Mouse (Mus musculus) spleen, adult 2 months (tissue): ENCODE results near the gene Adamts17.

Source experiments
- CTCF ChIP-seq: fragments of 200-500 bp; IDR thresholded peaks from 2 replicates; pipeline ENCODE4 v1.5.1; 2011; ENCODE audit warnings: mild to moderate bottlenecking, inconsistent platforms; ENCODE audit not compliant: insufficient read depth, insufficient read length, insufficient replicate concordance; ENCODE audit errors: extremely low read depth
- POLR2A ChIP-seq: fragments of 200-500 bp; IDR thresholded peaks from 2 replicates; pipeline ENCODE4 v1.6.1; 2011; ENCODE audit warnings: low read depth, low read length, inconsistent platforms

- TF ChIP-seq CTCF, result no peak
- TF ChIP-seq POLR2A, result no peak
Measured at GRCm38 (mm10) chr7:66905941-66906340, 66.4 kb downstream of the Adamts17 start.
